Mouse (Mus musculus) CH12.LX (cell line): ENCODE data around the gene Dydc1. TPM values are rescaled to one million over a fixed set of nuclear protein-coding genes. Genes with fewer than 3 reads are reported as not detected.

Experiments used
- DNase-seq: peaks from one replicate; pipeline ENCODE4 v3.0.0-alpha.2; 2013; ENCODE audit errors: extremely low read depth
- H3K27ac ChIP-seq: 2 replicates; pipeline ENCODE4 v1.5.1; 2012; ENCODE audit warnings: low read depth, mild to moderate bottlenecking, control low read depth, moderate library complexity; ENCODE audit not compliant: insufficient read depth
- H3K27me3 ChIP-seq: replicated peaks from 2 replicates; pipeline ENCODE3; 2012; ENCODE audit warnings: inconsistent platforms
- H3K36me3 ChIP-seq, 2 experiments: replicated peaks in 1 of 2; 2 replicates each; pipeline versions ENCODE3 to v1.6.1; 2012; ENCODE audit warnings: inconsistent platforms in 1 of 2, low read length in 1 of 2, mild to moderate bottlenecking in 1 of 2, mixed read lengths in 1 of 2, moderate library complexity in 1 of 2; ENCODE audit not compliant: control insufficient read depth in 1 of 2, insufficient read depth in 1 of 2
- H3K4me1 ChIP-seq, 2 experiments: 2 replicates each; pipeline ENCODE4 v1.6.1; 2012; ENCODE audit warnings: inconsistent platforms in 1 of 2, moderate library complexity in 1 of 2; ENCODE audit not compliant: insufficient read depth in 2 of 2, control insufficient read depth in 1 of 2
- H3K4me2 ChIP-seq: 2 replicates; pipeline ENCODE4 v1.6.1; 2012; ENCODE audit warnings: low read depth, mild to moderate bottlenecking, control low read depth; ENCODE audit not compliant: poor library complexity, insufficient read depth, severe bottlenecking
- H3K4me3 ChIP-seq, 3 experiments: fragments of 150-350 bp in 1 of 3; sonication (generic) in 1 of 3; replicated peaks in 1 of 3; 2 replicates each; pipeline versions ENCODE3 to v1.5.1; 2011 to 2012; ENCODE audit warnings: low read depth in 2 of 3, low read length in 2 of 3, mild to moderate bottlenecking in 2 of 3, moderate library complexity in 2 of 3, control low read depth in 1 of 3, improper control_type of control experiment in 1 of 3, inconsistent platforms in 1 of 3, mixed read lengths in 1 of 3; ENCODE audit not compliant: poor library complexity in 1 of 3
- H3K79me2 ChIP-seq: replicated peaks from 2 replicates; pipeline ENCODE4 v1.6.1; 2012; ENCODE audit warnings: mild to moderate bottlenecking, moderate library complexity; ENCODE audit not compliant: control insufficient read depth, poor library complexity, insufficient read depth, severe bottlenecking; ENCODE audit errors: extremely low read depth
- H3K9ac ChIP-seq: 2 replicates; pipeline ENCODE4 v1.6.1; 2012; ENCODE audit warnings: low read depth, mild to moderate bottlenecking, control low read depth, moderate library complexity; ENCODE audit not compliant: insufficient read depth
- H3K9me3 ChIP-seq: replicated peaks from 2 replicates; pipeline ENCODE3; 2012; ENCODE audit warnings: low read length, inconsistent platforms, mixed read lengths
- BHLHE40 ChIP-seq: IDR thresholded peaks from 2 replicates; pipeline ENCODE4 v1.6.1; 2011; ENCODE audit warnings: mild to moderate bottlenecking, low read depth, low read length, improper control_type of control experiment
- CHD1 ChIP-seq: IDR thresholded peaks from 2 replicates; pipeline ENCODE4 v1.6.1; 2012; ENCODE audit warnings: low read depth, low read length, improper control_type of control experiment, inconsistent platforms
- CHD2 ChIP-seq: IDR thresholded peaks from 2 replicates; pipeline ENCODE4 v1.6.1; 2011; ENCODE audit warnings: low read length, improper control_type of control experiment
- CTCF ChIP-seq, 2 experiments: IDR thresholded peaks in 1 of 2; conservative IDR thresholded peaks in 1 of 2; 2 replicates each; pipeline ENCODE4 v1.5.1; 2011 to 2012; ENCODE audit warnings: low read depth in 2 of 2, low read length in 2 of 2, improper control_type of control experiment in 1 of 2, inconsistent platforms in 1 of 2, mild to moderate bottlenecking in 1 of 2, moderate library complexity in 1 of 2
- EP300 ChIP-seq: IDR thresholded peaks from 2 replicates; pipeline ENCODE4 v1.6.1; 2011; ENCODE audit warnings: low read length, improper control_type of control experiment
- ETS1 ChIP-seq: conservative IDR thresholded peaks from 2 replicates; pipeline ENCODE4 v1.6.1; 2012; ENCODE audit warnings: low read depth, mild to moderate bottlenecking, inconsistent platforms, low read length, improper control_type of control experiment, moderate library complexity
- MEF2A ChIP-seq: IDR thresholded peaks from 2 replicates; pipeline ENCODE4 v1.6.1; 2014; ENCODE audit warnings: low read depth, mild to moderate bottlenecking, inconsistent platforms, low read length, improper control_type of control experiment, borderline replicate concordance
- MYC ChIP-seq: IDR thresholded peaks from 2 replicates; pipeline ENCODE4 v1.6.1; 2011; ENCODE audit warnings: low read depth, mild to moderate bottlenecking, improper control_type of control experiment, low read length
- PAX5 ChIP-seq: IDR thresholded peaks from 2 replicates; pipeline ENCODE4 v1.6.1; 2012; ENCODE audit warnings: low read length, inconsistent platforms, mixed read lengths
- RAD21 ChIP-seq: IDR thresholded peaks from 2 replicates; pipeline ENCODE4 v1.6.1; 2011; ENCODE audit warnings: low read depth, mild to moderate bottlenecking, low read length, improper control_type of control experiment, moderate library complexity
- SMC3 ChIP-seq: IDR thresholded peaks from 2 replicates; pipeline ENCODE4 v1.6.1; 2011; ENCODE audit warnings: low read depth, low read length, improper control_type of control experiment
- TBP ChIP-seq: conservative IDR thresholded peaks from 2 replicates; pipeline ENCODE4 v1.6.1; 2011; ENCODE audit warnings: low read depth, low read length, improper control_type of control experiment
- USF2 ChIP-seq: conservative IDR thresholded peaks from 2 replicates; pipeline ENCODE4 v1.6.1; 2011; ENCODE audit warnings: low read depth, low read length, improper control_type of control experiment
- ZC3H11A ChIP-seq: IDR thresholded peaks from 2 replicates; pipeline ENCODE4 v1.6.1; 2012; ENCODE audit warnings: low read depth, mild to moderate bottlenecking, inconsistent platforms, low read length, improper control_type of control experiment
- ZNF384 ChIP-seq: IDR thresholded peaks from 2 replicates; pipeline ENCODE4 v1.6.1; 2012; ENCODE audit warnings: low read depth, low read length, improper control_type of control experiment, inconsistent platforms
- dilution Hi-C: fragments of 300-500 bp; cut with MboI; formaldehyde crosslinking; loops from 2 replicates; pipeline ENCODE4 v1.14.3; 2020; ENCODE audit warnings: low sequenced_read_pairs; ENCODE audit not compliant: extremely low pct_unique_long_range_greater_than_20kb, extremely low pct_ligation_motif_present
- in situ Hi-C: fragments of 300-500 bp; cut with MboI; formaldehyde crosslinking; loops from 3 replicates; pipeline ENCODE4 v1.14.3; 2019; ENCODE audit warnings: low sequenced_read_pairs, low pct_ligation_motif_present, low pct_unique_long_range_greater_than_20kb, mixed read lengths
- polyA plus RNA-seq: library from polyadenylated mRNA; unstranded; fragments of >175 nt; gene quantifications from 2 replicates; pipeline ENCODE4 v1.2.1, GENCODE M21; 2012; ENCODE audit warnings: low read depth; ENCODE audit not compliant: insufficient read length
- total RNA-seq, 2 experiments: library from RNA; depleted of rRNA; stranded (reverse); fragments of 300-350 nt in 1 of 2; fragments of >200 nt in 1 of 2; gene quantifications; 2 replicates each; pipeline ENCODE4 v1.2.3; 2012 to 2014

The Dydc1 gene
- total and polyA plus RNA-seq, 3 experiments = not detected

DNA sequence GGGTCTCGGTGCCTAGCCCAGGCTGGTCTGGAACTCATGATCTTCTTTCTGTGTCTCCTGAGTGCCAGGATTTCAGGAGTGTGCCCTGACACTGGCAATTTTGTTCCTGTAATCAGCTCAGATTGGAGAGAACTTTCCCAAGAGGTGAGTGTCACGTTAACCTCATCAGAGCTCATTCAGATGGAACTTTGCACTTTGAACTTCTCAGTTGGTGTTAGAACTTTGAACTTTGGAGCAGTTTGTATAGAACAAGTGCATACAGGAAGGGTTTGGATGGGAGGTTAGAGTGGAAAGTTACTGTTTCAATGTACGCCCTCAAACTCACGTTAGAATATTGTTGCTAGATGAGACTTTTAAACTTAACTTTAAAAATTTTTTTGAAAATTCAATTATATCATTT is 43.4 kb upstream of the Dydc1 start:
- peaks cover 0 to 30% of the 10 kb centered on the region in 2 experiments; a peak in 2 of 4 replicates for H3K4me1 ChIP-seq
- no peaks in the 10 kb centered on the region for H3K9me3 ChIP-seq
- no peaks in the 10 kb centered on the region for H3K27me3 ChIP-seq
- in situ Hi-C loops (loop anchor here (5.0 kb wide), 1 partner anchor 57 kb away; no protein-coding TSS in a partner anchor), dilution Hi-C loops (no loop called here)
- no peaks in the 10 kb centered on the region for H3K36me3 ChIP-seq
- TF ChIP-seq BHLHE40 (no peak), TBP (no peak)
- H3K4me2 ChIP-seq = no peak overlapping the region
- DNase-seq = no peak
- H3K79me2 ChIP-seq = no peaks in the 10 kb centered on the region
- no peak overlapping the region for H3K9ac ChIP-seq
- no peak overlapping the region for H3K4me3 ChIP-seq
- no peak overlapping the region for H3K27ac ChIP-seq

GRCm38 (mm10) chr14:41030989-41031513 is 41.7 kb upstream of the Dydc1 start:
- Histone ChIP-seq H3K4me2 (no peak overlapping the region), H3K36me3 (no peaks in the 10 kb centered on the region), H3K9ac (no peak overlapping the region), H3K4me3 (no peak overlapping the region), H3K4me1 (peaks cover 2 to 25% of the 10 kb centered on the region in 2 experiments; a peak in 3 of 4 replicates), H3K27ac (no peak overlapping the region), H3K27me3 (no peaks in the 10 kb centered on the region), H3K9me3 (no peaks in the 10 kb centered on the region), H3K79me2 (no peaks in the 10 kb centered on the region)
- dilution Hi-C loops = no loop called here
- in situ Hi-C loops = loop anchor here (10.0 kb wide), 1 partner anchor 116 kb away; no protein-coding TSS in a partner anchor
- no peak for DNase-seq
- TF ChIP-seq EP300 = peak; percentile 26; the same call in 1 of the 2 replicates
- TF ChIP-seq MYC = no peak

- dilution Hi-C loops = no loop called here
- in situ Hi-C loops = loop anchor here (10.0 kb wide), 1 partner anchor 119 kb away; no protein-coding TSS in a partner anchor
- H3K27ac ChIP-seq = no peak overlapping the region
These were observed 39.3 kb upstream of the Dydc1 start for GRCm38 (mm10) chr14:41033135-41034110.

More at GRCm38 (mm10) chr14:41033135-41034110, 39.3 kb upstream of the Dydc1 start:
- peak overlapping the region; percentile 4; the same call in 1 of the 2 replicates for H3K4me2 ChIP-seq
- peaks cover 2 to 25% of the 10 kb centered on the region in 2 experiments; a peak in 3 of 4 replicates for H3K4me1 ChIP-seq
- peaks cover 4% of the 10 kb centered on the region for H3K27me3 ChIP-seq
- TF ChIP-seq PAX5 (no peak), CHD1 (no peak), SMC3 (peak; percentile 97), ETS1 (no peak), MEF2A (peak; percentile 53; the same call in 1 of the 2 replicates), RAD21 (peak; percentile 98), USF2 (no peak), ZNF384 (peak; percentile 100), CTCF (conservative IDR thresholded peaks at IDR 0.05 in 1 of 2, IDR thresholded peaks at IDR 0.05 in 1 of 2; ENCODE audit: low read depth in 2 of 2, low read length in 2 of 2) (peak; percentile 25 to 95; a peak in 2 of 4 replicates), CHD2 (peak; percentile 83), BHLHE40 (peak; percentile 14; the same call in 1 of the 2 replicates), ZC3H11A (peak; percentile 90)
- TF ChIP-seq, all 38 proteins: peak for 8
- peak; percentile 90 for DNase-seq
- Histone ChIP-seq H3K79me2 (no peaks in the 10 kb centered on the region), H3K36me3 (no peaks in the 10 kb centered on the region), H3K9me3 (no peaks in the 10 kb centered on the region), H3K4me3 (no peak overlapping the region), H3K9ac (0 out of 2 replicates have a peak overlapping the region, but pooled peaks have one; percentile 1)
